Mouse (Mus musculus) intestine, embryonic 15.5 days (tissue): ENCODE data around the gene Mthfsd. TPM values are rescaled to one million over a fixed set of nuclear protein-coding genes. Genes with fewer than 3 reads are reported as not detected.
A peak's percentile ranks its signal among the peaks of the same experiment; 100 is the strongest.

Source experiments
- ATAC-seq: fragments of 200-750 bp; cut with Nextera tagmentation; 2 replicates; pipeline ENCODE4 v1.8.0; 2017; ENCODE audit warnings: moderate TSS enrichment, moderate library complexity
- H3K27ac ChIP-seq: fragments of 300-500 bp; sonication (generic); 2 replicates; pipeline ENCODE4 v1.5.1; 2015; ENCODE audit warnings: mild to moderate bottlenecking, inconsistent platforms
- H3K27me3 ChIP-seq: fragments of 300-500 bp; sonication (generic); replicated peaks from 2 replicates; pipeline ENCODE4 v1.6.1; 2015; ENCODE audit warnings: inconsistent platforms
- H3K36me3 ChIP-seq: fragments of 300-500 bp; sonication (generic); 2 replicates; pipeline ENCODE4 v1.6.1; 2015; ENCODE audit warnings: inconsistent platforms
- H3K4me1 ChIP-seq: fragments of 300-500 bp; sonication (generic); replicated peaks from 2 replicates; pipeline ENCODE4 v1.6.1; 2015; ENCODE audit warnings: inconsistent platforms
- H3K4me2 ChIP-seq: fragments of 300-500 bp; sonication (generic); replicated peaks from 2 replicates; pipeline ENCODE4 v1.6.1; 2015; ENCODE audit warnings: mild to moderate bottlenecking, inconsistent platforms
- H3K4me3 ChIP-seq: fragments of 300-500 bp; sonication (generic); replicated peaks from 2 replicates; pipeline ENCODE4 v1.5.1; 2015; ENCODE audit warnings: inconsistent platforms
- H3K9ac ChIP-seq: fragments of 300-500 bp; sonication (generic); 2 replicates; pipeline ENCODE4 v1.6.1; 2015; ENCODE audit warnings: inconsistent platforms
- H3K9me3 ChIP-seq: fragments of 300-500 bp; sonication (generic); 2 replicates; pipeline ENCODE4 v1.6.1; 2016; ENCODE audit warnings: inconsistent platforms
- WGBS: fragments of 180-500 bp; shearing (Covaris S2); methylation state at CpG from one replicate; pipeline ENCODE4 v1.1.7; 2015; 5-methylcytosine and 5-hydroxymethylcytosine counted together
- polyA plus RNA-seq: library from polyadenylated mRNA; unstranded; fragments of >200 nt; fragmentation: Nextera tagmentation; extraction: Ambion mirVana; gene quantifications from 2 replicates; pipeline ENCODE4 v1.2.1, GENCODE M21; 2015

Gene Mthfsd
- polyA plus RNA-seq, 1 experiment from 2014 or later = 50.6 TPM

DNA sequence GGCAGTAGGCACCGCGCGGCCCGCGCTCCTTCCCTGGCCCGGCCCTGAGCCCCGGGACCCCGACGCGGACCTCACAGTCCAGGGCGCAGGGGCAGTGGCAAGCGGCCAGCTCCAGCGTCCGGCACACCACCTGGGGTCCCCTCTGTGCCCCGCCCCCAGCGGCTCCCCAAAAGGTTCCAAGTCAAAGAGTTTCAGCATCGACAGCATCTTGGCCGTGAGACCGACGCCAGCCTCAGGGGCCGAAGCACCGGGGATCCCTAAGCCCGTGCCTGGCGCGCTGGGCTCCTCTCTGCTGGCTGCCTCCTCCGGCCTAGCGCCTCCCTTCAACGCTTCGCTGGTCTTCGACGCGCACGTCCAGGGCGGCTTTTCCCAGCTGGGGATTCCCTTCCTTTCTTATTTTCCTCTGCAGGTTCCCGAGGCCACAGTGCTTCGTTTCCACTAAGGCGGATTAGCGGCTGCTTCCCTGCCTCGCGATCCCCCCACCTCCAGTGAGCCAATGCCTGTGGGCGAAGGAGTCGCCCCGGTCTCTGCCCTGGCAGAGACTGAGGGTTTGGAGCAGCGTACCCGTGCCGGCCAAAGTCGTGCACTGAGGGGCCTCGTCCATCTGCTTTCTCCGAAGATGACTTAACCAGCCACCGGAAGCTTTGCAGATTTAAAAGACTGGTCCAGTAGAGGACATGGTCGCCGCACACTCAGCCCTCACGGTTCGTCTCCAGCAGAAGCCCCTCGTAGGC, 20.5 kb upstream of the Mthfsd start:
- no peaks in the 10 kb centered on the region for H3K9me3 ChIP-seq
- H3K27me3 ChIP-seq = peaks cover 72% of the 10 kb centered on the region
- H3K4me2 ChIP-seq = peak overlapping the region; percentile 62
- H3K36me3 ChIP-seq = no peaks in the 10 kb centered on the region
- 4% methylated on average over 55 of the region's 55 CpGs for WGBS
- peak overlapping the region; percentile 43 for H3K4me3 ChIP-seq
- H3K27ac ChIP-seq = peak overlapping the region; percentile 83
- peak overlapping the region; percentile 46 for H3K9ac ChIP-seq
- ATAC-seq = no peak
- peaks cover 27% of the 10 kb centered on the region for H3K4me1 ChIP-seq

DNA sequence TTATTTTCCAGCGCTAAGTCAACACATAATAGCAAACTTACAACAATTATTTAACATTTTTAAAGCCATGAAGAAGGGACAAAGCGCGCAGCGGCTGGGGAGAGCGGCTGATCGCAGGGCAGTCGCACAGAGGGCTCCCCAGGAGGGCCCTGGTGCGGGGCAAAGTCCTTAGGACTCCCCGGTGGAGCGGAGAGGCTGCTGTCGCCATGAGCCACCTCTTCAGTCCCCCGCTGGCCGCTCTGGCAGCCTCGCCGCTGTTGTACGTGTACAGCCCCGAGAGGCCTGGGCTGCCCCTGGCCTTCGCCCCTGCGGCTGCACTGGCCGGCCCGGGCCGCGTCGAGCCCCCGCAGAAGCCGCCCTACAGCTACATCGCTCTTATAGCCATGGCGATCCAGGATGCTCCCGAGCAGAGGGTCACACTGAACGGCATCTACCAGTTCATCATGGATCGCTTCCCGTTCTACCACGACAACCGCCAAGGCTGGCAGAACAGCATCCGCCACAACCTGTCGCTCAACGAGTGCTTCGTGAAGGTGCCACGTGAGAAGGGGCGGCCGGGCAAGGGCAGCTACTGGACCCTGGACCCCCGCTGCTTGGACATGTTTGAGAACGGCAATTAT, 19.7 kb upstream of the Mthfsd start, which contains the start of gene Foxl1:
Gene Foxl1, plus strand, starts transcription at position 185 of the 620 bp plus-strand sequence.
- H3K27ac ChIP-seq = peak within 1 kb of the TSS; percentile 83
- H3K9ac ChIP-seq = peak within 1 kb of the TSS; percentile 46
- H3K4me3 ChIP-seq = peak within 1 kb of the TSS; percentile 43
- H3K27me3 ChIP-seq = peaks cover 81% of the 10 kb centered on the region
- H3K4me1 ChIP-seq = peaks cover 27% of the 10 kb centered on the region
- H3K9me3 ChIP-seq = no peaks in the 10 kb centered on the region
- 2% methylated on average over 43 of the region's 43 CpGs for WGBS
- H3K36me3 ChIP-seq = no peaks in the 10 kb centered on the region
- peak within 1 kb of the TSS; percentile 62 for H3K4me2 ChIP-seq
- peak; percentile 24 for ATAC-seq

DNA sequence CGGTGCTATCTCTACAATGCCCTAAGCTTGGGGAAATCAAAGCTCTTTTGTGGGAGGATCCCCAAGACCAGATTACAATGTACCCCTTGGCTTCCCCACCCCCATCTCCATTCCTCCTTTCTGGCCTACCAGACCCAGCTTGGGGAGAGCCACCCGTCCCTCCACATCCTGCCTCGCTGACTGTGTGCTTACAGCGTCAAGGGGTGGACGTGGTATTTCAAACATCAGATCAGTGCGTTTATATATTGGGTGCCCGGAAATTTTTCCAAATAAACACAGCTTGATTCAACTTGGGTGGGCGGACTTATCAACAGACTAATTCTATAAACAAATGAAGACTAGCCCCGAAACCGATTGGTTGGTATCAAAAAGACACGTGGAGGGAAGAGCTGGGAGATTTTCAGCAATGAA, 19.1 kb upstream of the Mthfsd start:
- Histone ChIP-seq H3K4me1 (peaks cover 27% of the 10 kb centered on the region), H3K27me3 (peaks cover 86% of the 10 kb centered on the region)
- peak; percentile 29 for ATAC-seq

DNA sequence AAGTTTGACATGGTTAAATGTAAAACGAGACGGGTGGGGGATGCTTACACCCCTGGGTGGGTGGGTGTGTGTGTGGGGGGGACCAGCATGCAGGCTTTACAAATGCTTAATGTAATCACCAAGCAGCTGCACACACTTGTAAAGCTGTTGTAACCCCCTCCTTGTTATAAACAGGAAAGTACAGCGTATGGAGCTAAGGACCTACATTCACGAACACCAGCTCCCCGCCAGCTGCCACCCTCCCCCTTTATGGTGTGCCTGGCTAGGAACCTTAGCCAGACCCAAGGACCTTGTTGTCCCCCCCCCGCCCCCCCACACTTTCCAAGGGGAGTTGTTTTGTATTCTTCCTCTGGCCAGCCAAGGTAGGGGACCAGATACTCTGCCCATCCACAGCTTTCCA, 18.5 kb upstream of the Mthfsd start:
- H3K4me3 ChIP-seq = 0 out of 2 replicates have a peak overlapping the region, but pooled peaks have one; percentile 41
- peaks cover 27% of the 10 kb centered on the region for H3K4me1 ChIP-seq
- H3K9ac ChIP-seq = no peak overlapping the region; the same call in 1 of the 2 replicates
- no peaks in the 10 kb centered on the region for H3K36me3 ChIP-seq
- peak overlapping the region; percentile 93; the same call in 1 of the 2 replicates for H3K4me2 ChIP-seq
- 6% methylated on average over 6 of the region's 6 CpGs for WGBS
- H3K9me3 ChIP-seq = no peaks in the 10 kb centered on the region
- peak; percentile 30; the same call in 1 of the 2 replicates for ATAC-seq
- peaks cover 89% of the 10 kb centered on the region for H3K27me3 ChIP-seq
- H3K27ac ChIP-seq = peak overlapping the region; percentile 4; the same call in 1 of the 2 replicates

More for the DNA sequence above, 19.1 kb upstream of the Mthfsd start:
- H3K36me3 ChIP-seq = no peaks in the 10 kb centered on the region
- no peak overlapping the region for H3K4me2 ChIP-seq
- H3K27ac ChIP-seq = peak overlapping the region; percentile 4; the same call in 1 of the 2 replicates
- no peak overlapping the region; the same call in 1 of the 2 replicates for H3K4me3 ChIP-seq
- H3K9me3 ChIP-seq = no peaks in the 10 kb centered on the region
- 7% methylated on average over 11 of the region's 11 CpGs for WGBS
- no peak overlapping the region for H3K9ac ChIP-seq

DNA sequence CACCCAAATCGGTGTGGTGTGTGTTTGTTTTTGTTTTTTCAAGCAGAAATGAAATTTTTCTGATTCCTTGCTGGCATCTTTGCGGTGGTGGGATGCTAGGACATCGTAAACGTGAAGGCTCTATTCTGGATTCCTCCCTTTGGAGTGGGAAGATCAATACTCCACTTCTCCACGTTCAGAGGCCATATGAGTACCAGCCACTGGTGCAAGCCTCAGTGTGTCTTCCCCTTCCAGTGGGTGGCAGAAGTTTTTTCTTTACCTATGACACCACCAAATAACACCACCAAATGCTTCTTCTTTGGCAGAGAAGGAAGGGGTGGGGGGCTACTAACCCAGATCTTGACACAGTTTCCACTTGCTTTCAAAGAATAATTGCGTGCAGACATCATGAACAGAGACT, 18.0 kb upstream of the Mthfsd start:
- H3K9ac ChIP-seq = peak overlapping the region; percentile 20; the same call in 1 of the 2 replicates
- peaks cover 27% of the 10 kb centered on the region for H3K4me1 ChIP-seq
- H3K9me3 ChIP-seq = no peaks in the 10 kb centered on the region
- no peaks in the 10 kb centered on the region for H3K36me3 ChIP-seq
- 9% methylated on average over 6 of the region's 6 CpGs for whole genome bisulfite sequencing
- peaks cover 94% of the 10 kb centered on the region for H3K27me3 ChIP-seq
- no peak for ATAC-seq
- H3K4me3 ChIP-seq = peak overlapping the region; percentile 41; the same call in 1 of the 2 replicates
- 0 out of 2 replicates have a peak overlapping the region, but pooled peaks have one; percentile 27 for H3K27ac ChIP-seq
- peak overlapping the region; percentile 93 for H3K4me2 ChIP-seq

DNA sequence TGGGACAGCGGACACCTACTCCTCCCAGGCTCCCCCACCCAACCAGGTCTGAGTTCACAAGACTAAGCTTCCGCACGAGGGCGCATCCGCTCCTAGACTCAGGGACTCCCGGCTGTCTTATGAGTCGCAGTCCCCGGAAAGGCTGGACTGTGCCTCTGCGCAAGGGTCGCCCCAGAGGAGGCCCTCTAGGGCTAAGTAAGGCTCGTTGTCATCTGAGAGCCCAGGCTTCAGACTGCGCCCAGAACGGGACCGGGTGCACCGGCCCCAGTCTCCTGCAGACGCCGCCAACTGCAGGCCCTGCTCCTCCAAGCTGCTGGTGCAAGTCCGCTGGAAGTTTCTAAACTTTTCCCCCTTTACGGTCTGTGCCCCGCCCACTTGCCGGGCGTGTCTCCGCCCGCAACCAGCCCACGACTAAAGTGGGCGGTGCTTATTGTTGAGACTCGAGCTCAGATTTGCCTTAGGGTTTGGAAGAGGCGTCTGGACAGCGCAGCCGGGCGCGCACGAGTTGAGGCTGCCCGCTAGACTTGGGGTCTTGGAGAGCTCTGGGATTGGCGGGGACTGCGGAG, 17.2 kb upstream of the Mthfsd start:
- Histone ChIP-seq H3K9me3 (no peaks in the 10 kb centered on the region), H3K36me3 (no peaks in the 10 kb centered on the region), H3K9ac (peak overlapping the region; percentile 40; the same call in 1 of the 2 replicates), H3K27me3 (peaks cover 97% of the 10 kb centered on the region), H3K4me2 (peak overlapping the region; percentile 93), H3K4me3 (peak overlapping the region; percentile 41), H3K4me1 (peaks cover 27% of the 10 kb centered on the region), H3K27ac (0 out of 2 replicates have a peak overlapping the region, but pooled peaks have one; percentile 27)
- ATAC-seq = peak; percentile 80
- WGBS = under 1% methylated on average over 36 of the region's 36 CpGs

DNA sequence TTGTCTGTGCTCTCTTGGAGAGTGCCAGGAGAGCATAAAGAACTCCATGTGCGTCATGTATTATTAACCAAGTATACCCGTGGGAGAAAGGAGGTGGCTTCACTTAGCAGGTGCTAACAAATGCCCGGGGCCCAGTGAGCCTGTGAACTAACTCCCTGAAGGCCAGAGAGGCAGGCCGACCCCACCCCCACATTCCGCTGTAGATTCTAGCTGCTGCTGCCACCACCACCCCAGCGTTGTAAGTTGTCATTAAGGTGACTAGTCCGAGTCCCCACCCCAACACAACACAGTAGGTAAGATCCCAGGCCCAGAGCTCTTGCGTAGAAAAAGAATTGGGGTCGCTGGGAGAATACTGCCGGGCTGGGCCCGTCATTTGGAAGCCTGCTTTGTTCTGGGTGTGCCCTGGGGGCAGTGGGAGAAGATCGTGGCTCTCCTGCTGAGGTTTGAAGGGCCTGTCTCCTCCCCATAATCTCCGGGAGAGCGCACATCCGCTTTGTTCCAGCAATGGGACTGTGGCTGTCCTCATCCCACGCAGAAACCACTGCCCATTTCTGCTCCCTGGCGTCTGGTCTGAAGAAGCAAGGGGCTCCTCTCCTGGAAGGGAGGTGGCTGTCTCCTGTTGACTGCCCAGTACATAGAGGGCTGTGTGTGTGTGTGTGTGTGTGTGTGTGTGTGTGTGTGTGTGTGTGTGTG, 16.5 kb upstream of the Mthfsd start:
- WGBS = 8% methylated on average over 17 of the region's 17 CpGs
- peaks cover 97% of the 10 kb centered on the region for H3K27me3 ChIP-seq

DNA sequence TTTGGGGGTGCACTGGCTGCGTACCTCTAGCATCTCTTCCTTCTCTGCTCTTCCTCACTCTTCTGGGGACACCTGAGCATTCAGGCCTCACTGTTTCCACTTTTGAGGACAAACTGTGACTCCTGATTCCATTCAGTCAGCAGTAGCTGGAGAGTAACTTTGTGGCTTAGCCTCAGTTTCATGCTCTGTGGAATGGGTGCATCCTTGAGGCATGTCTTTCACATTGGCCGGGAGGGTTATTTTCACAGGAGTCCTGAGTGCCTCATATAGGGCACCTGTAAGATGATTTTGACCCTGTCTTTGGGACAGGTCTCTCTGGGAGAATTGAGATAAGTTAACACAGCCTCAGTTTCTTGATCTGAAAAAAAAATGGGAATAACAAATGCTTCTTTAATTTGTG, 14.9 kb upstream of the Mthfsd start:
- Histone ChIP-seq H3K27me3 (peaks cover 95% of the 10 kb centered on the region), H3K4me1 (peaks cover 19% of the 10 kb centered on the region), H3K4me2 (no peak overlapping the region), H3K9ac (no peak overlapping the region), H3K4me3 (no peak overlapping the region), H3K36me3 (no peaks in the 10 kb centered on the region), H3K9me3 (no peaks in the 10 kb centered on the region; the same call in 1 of the 2 replicates), H3K27ac (no peak overlapping the region)
- ATAC-seq = no peak
- 54% methylated on average over 2 of the region's 2 CpGs for WGBS

More for the DNA sequence above, 16.5 kb upstream of the Mthfsd start:
- Histone ChIP-seq H3K36me3 (no peaks in the 10 kb centered on the region), H3K4me1 (peaks cover 27% of the 10 kb centered on the region), H3K4me2 (peak overlapping the region; percentile 93), H3K27ac (no peak overlapping the region), H3K9ac (no peak overlapping the region), H3K4me3 (peak overlapping the region; percentile 41; the same call in 1 of the 2 replicates), H3K9me3 (no peaks in the 10 kb centered on the region)
- no peak; the same call in 1 of the 2 replicates for ATAC-seq

DNA sequence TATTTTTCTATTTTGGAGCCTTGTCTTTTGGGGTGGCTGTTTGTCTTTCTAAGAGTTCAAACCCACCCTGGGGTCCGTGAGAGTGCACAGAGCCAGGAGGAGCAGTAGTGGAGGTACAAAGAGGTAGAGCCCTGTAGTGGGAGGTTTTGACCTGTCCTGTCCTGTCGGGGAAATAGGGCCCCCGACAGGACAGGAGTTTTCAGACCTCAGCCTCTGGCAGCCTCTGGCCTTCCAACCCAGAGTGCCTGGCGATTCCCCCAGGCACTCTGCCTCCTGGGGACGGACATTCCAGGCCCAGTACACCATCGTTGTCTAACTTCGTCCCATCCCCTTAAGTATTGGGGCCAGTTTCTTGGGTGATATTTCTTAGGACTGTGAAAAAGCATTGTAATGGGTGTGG, 14.2 kb upstream of the Mthfsd start:
- no peak overlapping the region for H3K27ac ChIP-seq
- peaks cover 95% of the 10 kb centered on the region for H3K27me3 ChIP-seq
- no peaks in the 10 kb centered on the region for H3K36me3 ChIP-seq
- no peaks in the 10 kb centered on the region; the same call in 1 of the 2 replicates for H3K9me3 ChIP-seq
- no peak overlapping the region for H3K4me2 ChIP-seq
- no peak overlapping the region for H3K4me3 ChIP-seq
- H3K9ac ChIP-seq = no peak overlapping the region
- 18% methylated on average over 7 of the region's 7 CpGs for WGBS
- H3K4me1 ChIP-seq = peaks cover 15% of the 10 kb centered on the region
- ATAC-seq = no peak

DNA sequence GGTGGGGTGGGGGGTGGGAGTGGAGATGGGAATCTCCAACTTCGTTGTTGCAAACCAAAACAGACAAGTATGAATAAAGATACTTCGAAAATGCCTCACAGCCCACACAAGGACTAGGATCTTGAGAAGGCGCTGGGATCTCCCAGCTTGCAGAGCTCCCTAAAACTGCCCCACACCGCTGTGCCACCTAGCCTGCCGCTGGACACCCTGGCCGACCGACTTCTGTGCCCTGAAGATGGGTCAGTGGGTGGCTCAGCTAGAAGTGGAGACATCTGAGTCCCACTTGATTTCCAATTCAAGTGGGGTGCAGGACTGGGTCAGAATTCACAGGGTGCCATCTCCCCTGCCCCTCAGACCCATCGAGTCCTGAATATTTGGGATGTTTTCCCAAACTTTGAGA, 13.5 kb upstream of the Mthfsd start:
- WGBS = 16% methylated on average over 8 of the region's 8 CpGs
- Histone ChIP-seq H3K4me1 (peaks cover 22% of the 10 kb centered on the region), H3K4me3 (no peak overlapping the region), H3K4me2 (no peak overlapping the region), H3K27me3 (peaks cover 96% of the 10 kb centered on the region), H3K36me3 (no peaks in the 10 kb centered on the region), H3K27ac (no peak overlapping the region), H3K9me3 (no peaks in the 10 kb centered on the region; the same call in 1 of the 2 replicates), H3K9ac (no peak overlapping the region)
- ATAC-seq = no peak

DNA sequence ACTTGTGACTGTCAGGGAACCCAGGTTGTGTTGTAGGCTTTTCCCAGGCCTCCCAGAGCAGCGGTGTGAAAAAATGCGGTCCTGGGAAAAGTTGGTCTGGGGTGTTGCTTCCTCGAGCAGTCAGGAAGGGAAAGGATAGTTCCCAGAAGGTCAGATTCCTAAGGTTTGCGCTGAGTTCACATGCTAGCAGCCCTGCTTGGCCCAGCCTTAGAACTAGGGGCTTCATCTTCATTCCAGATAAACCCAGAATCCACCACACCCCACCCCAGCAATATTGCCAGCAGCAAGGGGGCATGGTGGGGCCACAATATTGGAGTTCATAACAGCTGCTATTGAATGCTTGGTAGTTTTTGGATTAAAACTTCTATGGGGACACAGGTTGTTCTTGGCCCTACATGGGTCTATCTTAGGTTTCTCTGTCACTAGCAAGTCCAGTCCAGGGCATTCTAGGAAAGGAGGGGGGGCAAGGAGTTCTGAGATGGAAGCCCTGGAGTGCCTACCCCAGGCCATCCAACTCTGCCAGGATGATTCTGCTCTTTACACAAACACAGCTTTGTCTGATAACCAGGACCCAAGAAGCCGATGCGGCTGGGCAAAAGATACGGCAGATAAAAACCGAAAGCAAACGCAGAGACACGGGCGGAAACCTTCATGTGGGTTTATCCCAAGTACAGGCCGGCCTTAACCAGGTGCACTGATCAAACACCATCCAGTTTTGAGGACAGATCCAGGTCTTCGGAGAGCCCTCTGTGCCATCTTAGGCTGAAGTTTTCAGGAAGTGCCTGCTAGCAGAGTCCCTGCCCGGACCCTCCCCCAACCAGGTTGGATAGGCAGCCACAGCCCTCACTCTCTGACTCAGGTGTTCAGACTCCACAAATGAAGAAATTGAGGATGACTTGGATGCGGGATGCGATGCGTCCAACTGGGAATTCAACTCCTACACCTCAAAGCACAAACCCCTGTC, 12.5 kb upstream of the Mthfsd start:
- Histone ChIP-seq H3K9me3 (no peaks in the 10 kb centered on the region; the same call in 1 of the 2 replicates), H3K36me3 (no peaks in the 10 kb centered on the region), H3K27ac (no peak overlapping the region), H3K4me1 (peaks cover 27% of the 10 kb centered on the region), H3K9ac (no peak overlapping the region), H3K4me3 (no peak overlapping the region), H3K27me3 (peaks cover 95% of the 10 kb centered on the region), H3K4me2 (no peak overlapping the region)
- 28% methylated on average over 17 of the region's 17 CpGs for WGBS
- no peak for ATAC-seq
